Comparison of ENCODE assay signal across 9 mouse cellular contexts in genomic region chr7:37842000-37842513, GRCm38 (mm10).
DNase-seq lines count a peak whose midpoint lies in the region; ATAC-seq and TF ChIP-seq lines count a peak whose summit lies in the region.
"Had no signal": no experiment of that assay in that cellular context is flagged by ENCODE, and none has a peak within 500 bp of the region (broad histone marks: within the 10 kb centered on the region; RNA-seq: fewer than 3 reads in every experiment).

No protein-coding gene starts in this region.

- no peak overlapping the region for H3K27ac ChIP-seq in forebrain, embryonic 16.5 days (ENCODE audit: low read length)
- no peak overlapping the region for H3K27ac ChIP-seq in liver, postnatal 0 days (ENCODE audit: low read depth)
- H3K27ac ChIP-seq: macrophage had no signal

- TF ChIP-seq EP300 in liver, postnatal 0 days (IDR thresholded peaks at IDR 0.05; ENCODE audit: low read depth): no peak

- H3K9me3 ChIP-seq in forebrain, embryonic 16.5 days (ENCODE audit: control insufficient read depth, low read length): no peaks in the 10 kb centered on the region
- no peaks in the 10 kb centered on the region; the same call in 1 of the 2 replicates for H3K9me3 ChIP-seq in liver, postnatal 0 days (ENCODE audit: low read length)

- H3K27me3 ChIP-seq in forebrain, embryonic 16.5 days (replicated peaks; ENCODE audit: control insufficient read depth, insufficient read depth, low read length): no peaks in the 10 kb centered on the region
- H3K27me3 ChIP-seq in liver, postnatal 0 days (ENCODE audit: insufficient read depth, low read length): no peaks in the 10 kb centered on the region

- H3K4me1 ChIP-seq in forebrain, embryonic 16.5 days (replicated peaks; ENCODE audit: control insufficient read depth, insufficient read depth, low read length): peaks cover 13% of the 10 kb centered on the region
- peaks cover 2% of the 10 kb centered on the region; the same call in 1 of the 2 replicates for H3K4me1 ChIP-seq in liver, postnatal 0 days (ENCODE audit: insufficient read depth)

- TF ChIP-seq CTCF in liver, postnatal 0 days (IDR thresholded peaks at IDR 0.05; ENCODE audit: low read depth): no peak

- H3K4me2 ChIP-seq in forebrain, embryonic 16.5 days (ENCODE audit: low read length): peak overlapping the region; percentile 51
- peak overlapping the region; percentile 11; the same call in 1 of the 2 replicates for H3K4me2 ChIP-seq in liver, postnatal 0 days (ENCODE audit: low read depth, low read length)

- H3K4me3 ChIP-seq in forebrain, embryonic 16.5 days (replicated peaks; ENCODE audit: low read length): peak overlapping the region; percentile 23
- H3K4me3 ChIP-seq in liver, postnatal 0 days (ENCODE audit: low read depth, low read length): no peak overlapping the region

- WGBS in forebrain, embryonic 16.5 days: under 1% methylated on average over 14 of the region's 14 CpGs
- WGBS in liver, postnatal 0 days (ENCODE audit: insufficient replicate concordance): 9% methylated on average over 14 of the region's 14 CpGs

- DNase-seq in kidney, postnatal 14 days: peak; percentile 5
- no peak for DNase-seq in kidney, postnatal 25 days
- DNase-seq in brain, embryonic 18.5 days (ENCODE audit: low read depth, low spot score): peak; percentile 37
- DNase-seq in liver, postnatal 0 days: no peak
- DNase-seq in adrenal gland, adult (ENCODE audit: inconsistent age in 2 of 2, low spot score in 1 of 2): no peak
- no peak for DNase-seq in adipocyte (ENCODE audit: low spot score)
- DNase-seq in frontal cortex, postnatal 14 days (ENCODE audit: low spot score in 2 of 2): no peak

- H3K36me3 ChIP-seq in forebrain, embryonic 16.5 days (ENCODE audit: control insufficient read depth, insufficient read depth): no peaks in the 10 kb centered on the region
- no peaks in the 10 kb centered on the region for H3K36me3 ChIP-seq in liver, postnatal 0 days (replicated peaks; ENCODE audit: insufficient read depth, low read length)

- H3K9ac ChIP-seq in forebrain, embryonic 16.5 days (replicated peaks; ENCODE audit: low read depth, low read length): peak overlapping the region; percentile 47
- H3K9ac ChIP-seq in liver, postnatal 0 days (replicated peaks): no peak overlapping the region; the same call in 1 of the 2 replicates

- peak; percentile 91 for ATAC-seq in forebrain, embryonic 16.5 days
- ATAC-seq in liver, postnatal 0 days: no peak

Comparison
In these comparisons a context has a peak if more than half of its experiments do, and no peak if none do; other contexts are left out.
1. DNase-seq: peak in kidney, postnatal 14 days (single experiment) and brain, embryonic 18.5 days (single experiment); none in kidney, postnatal 25 days (0 of 2), liver, postnatal 0 days (single experiment), adrenal gland, adult (0 of 2), adipocyte (single experiment) and frontal cortex, postnatal 14 days (0 of 2).